Mouse (Mus musculus): Measurements from ENCODE around the gene Rps5. TPM values are rescaled to one million over a fixed set of nuclear protein-coding genes. Genes with fewer than 3 reads are reported as not detected.
"Not testable (repeated sequence)": the region's sequence is repeated elsewhere in the genome, so short reads cannot be mapped to it uniquely, and the experiment has no call there.

Gene Rps5
- polyA plus RNA-seq, 1 experiment from 2014 or later: 950 TPM

DNA sequence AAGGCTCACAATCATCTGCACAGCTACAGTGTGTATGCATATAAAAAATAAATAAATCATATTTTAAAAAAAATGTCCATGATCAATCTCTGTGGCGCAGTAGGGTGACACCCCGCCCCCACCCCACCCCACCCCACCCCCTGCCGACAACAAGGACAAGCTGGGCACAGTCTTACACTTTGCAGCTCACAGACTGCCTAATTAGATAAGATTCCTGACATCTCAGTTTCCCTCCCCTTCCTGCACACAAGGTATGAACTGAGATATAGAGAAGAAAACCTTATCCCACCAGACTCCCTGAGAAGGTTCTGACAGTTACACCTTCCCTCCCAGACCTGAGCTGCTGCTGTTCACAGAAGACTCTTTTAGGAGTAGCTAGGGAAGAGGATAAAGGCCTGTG lies 12.7 kb downstream of the Rps5 start:
- Histone ChIP-seq H3K36me3 (replicated peaks; ENCODE audit: control insufficient read depth, insufficient read depth, low read depth, low read length) (no peaks in the 10 kb centered on the region), H3K4me2 (ENCODE audit: low read depth, low read length) (no peak overlapping the region), H3K4me1 (ENCODE audit: control insufficient read depth, insufficient read depth, low read length) (no peaks in the 10 kb centered on the region), H3K9me3 (replicated peaks; ENCODE audit: control insufficient read depth, low read length) (no peaks in the 10 kb centered on the region), H3K9ac (replicated peaks; ENCODE audit: low read length) (no peak overlapping the region), H3K4me3 (ENCODE audit: low read depth, low read length) (no peak overlapping the region), H3K27me3 (ENCODE audit: control insufficient read depth, insufficient read depth, low read length) (no peaks in the 10 kb centered on the region), H3K27ac (replicated peaks; ENCODE audit: low read depth, low read length) (no peak overlapping the region)
- no peak for ATAC-seq (replicated peaks; ENCODE audit: insufficient number of reproducible peaks, low FRiP score, low TSS enrichment, low read depth)
- no peak for DNase-seq (ENCODE audit: low spot score)
- 76% methylated on average over 3 of the region's 3 CpGs for WGBS

DNA sequence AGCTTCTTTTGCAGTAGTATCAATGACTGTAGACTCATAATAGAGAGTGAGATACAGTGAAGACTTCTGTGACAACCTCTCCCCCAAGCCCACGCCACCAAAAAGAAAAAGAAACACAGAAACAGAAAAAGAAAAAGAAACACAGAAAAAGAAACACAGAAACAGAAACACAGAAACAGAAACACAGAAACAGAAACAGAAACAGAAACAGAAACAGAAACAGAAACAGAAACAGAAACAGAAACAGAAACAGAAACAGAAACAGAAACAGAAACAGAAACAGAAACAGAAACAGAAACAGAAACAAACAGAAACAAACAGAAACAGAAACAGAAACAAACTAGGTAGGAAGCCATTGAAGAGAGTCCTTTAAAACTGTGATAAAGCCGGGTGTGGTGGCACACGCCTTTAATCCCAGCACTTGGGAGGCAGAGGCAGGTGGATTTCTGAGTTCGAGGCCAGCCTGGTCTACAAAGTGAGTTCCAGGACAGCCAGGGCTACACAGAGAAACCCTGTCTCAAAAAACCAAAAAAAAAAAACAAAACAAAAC lies 15.2 kb downstream of the Rps5 start:
- not testable (repeated sequence) for ATAC-seq (replicated peaks; ENCODE audit: insufficient number of reproducible peaks, low FRiP score, low TSS enrichment, low read depth)
- 91% methylated on average over 3 of the region's 4 CpGs for WGBS

DNA sequence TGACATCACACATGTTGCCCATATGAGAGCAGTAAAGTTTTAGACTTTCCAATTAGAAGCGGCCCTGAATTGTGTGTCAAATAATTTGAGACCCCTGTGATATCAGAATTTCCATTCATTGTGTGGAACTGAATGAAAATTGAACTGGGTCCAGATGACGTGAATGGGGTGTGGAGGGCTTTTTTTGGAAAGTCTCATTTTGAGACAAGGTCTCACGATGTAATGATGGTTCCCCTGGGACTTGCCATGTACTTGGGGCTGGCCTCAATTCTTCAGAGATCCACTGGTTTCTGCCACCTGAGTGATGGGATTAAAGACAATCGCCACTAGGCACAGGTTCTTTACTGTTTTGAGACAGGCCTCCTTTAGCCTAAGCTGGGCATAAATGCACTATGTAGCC lies 18.5 kb downstream of the Rps5 start:
- H3K4me1 ChIP-seq (ENCODE audit: control insufficient read depth, insufficient read depth, low read length): no peaks in the 10 kb centered on the region
- no peak overlapping the region for H3K4me2 ChIP-seq (ENCODE audit: low read depth, low read length)
- H3K27ac ChIP-seq (replicated peaks; ENCODE audit: low read depth, low read length): no peak overlapping the region
- H3K9me3 ChIP-seq (replicated peaks; ENCODE audit: control insufficient read depth, low read length): no peaks in the 10 kb centered on the region
- no peak overlapping the region for H3K9ac ChIP-seq (replicated peaks; ENCODE audit: low read length)
- no peaks in the 10 kb centered on the region for H3K27me3 ChIP-seq (ENCODE audit: control insufficient read depth, insufficient read depth, low read length)
- ATAC-seq (replicated peaks; ENCODE audit: insufficient number of reproducible peaks, low FRiP score, low TSS enrichment, low read depth): no peak
- H3K36me3 ChIP-seq (replicated peaks; ENCODE audit: control insufficient read depth, insufficient read depth, low read depth, low read length): no peaks in the 10 kb centered on the region
- 85% methylated on average over 4 of the region's 4 CpGs for WGBS
- DNase-seq (ENCODE audit: low spot score): no peak
- no peak overlapping the region for H3K4me3 ChIP-seq (ENCODE audit: low read depth, low read length)

More for the DNA sequence above, 15.2 kb downstream of the Rps5 start:
- not testable (repeated sequence) for H3K9me3 ChIP-seq (replicated peaks; ENCODE audit: control insufficient read depth, low read length); H3K27ac ChIP-seq (replicated peaks; ENCODE audit: low read depth, low read length); H3K4me3 ChIP-seq (ENCODE audit: low read depth, low read length); H3K27me3 ChIP-seq (ENCODE audit: control insufficient read depth, insufficient read depth, low read length); H3K4me2 ChIP-seq (ENCODE audit: low read depth, low read length); H3K4me1 ChIP-seq (ENCODE audit: control insufficient read depth, insufficient read depth, low read length); DNase-seq (ENCODE audit: low spot score); H3K36me3 ChIP-seq (replicated peaks; ENCODE audit: control insufficient read depth, insufficient read depth, low read depth, low read length); H3K9ac ChIP-seq (replicated peaks; ENCODE audit: low read length)

DNA sequence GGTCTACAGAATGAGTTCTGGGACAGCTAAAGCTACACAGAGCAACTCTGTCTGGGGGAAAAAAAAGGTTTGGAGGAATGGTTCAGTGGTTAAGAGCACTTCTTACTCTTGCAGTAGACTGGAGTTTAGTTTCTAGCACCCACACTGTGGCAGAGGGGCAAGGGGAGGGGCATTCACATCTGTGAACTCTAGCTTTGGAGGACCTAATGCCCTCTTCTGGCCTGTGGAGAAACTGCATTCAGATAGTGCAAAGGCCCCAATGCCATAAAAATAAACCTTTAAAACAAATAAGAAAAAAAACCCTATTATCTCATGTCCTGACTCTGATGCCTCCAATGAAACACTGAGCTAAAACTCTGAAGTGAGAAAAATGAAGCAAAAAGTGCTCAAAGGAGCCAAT lies 21.4 kb downstream of the Rps5 start:
- H3K27ac ChIP-seq (replicated peaks; ENCODE audit: low read depth, low read length): no peak overlapping the region
- ATAC-seq (replicated peaks; ENCODE audit: insufficient number of reproducible peaks, low FRiP score, low TSS enrichment, low read depth): no peak
- H3K4me3 ChIP-seq (ENCODE audit: low read depth, low read length): no peak overlapping the region
- no peaks in the 10 kb centered on the region for H3K9me3 ChIP-seq (replicated peaks; ENCODE audit: control insufficient read depth, low read length)
- no peaks in the 10 kb centered on the region for H3K4me1 ChIP-seq (ENCODE audit: control insufficient read depth, insufficient read depth, low read length)
- H3K9ac ChIP-seq (replicated peaks; ENCODE audit: low read length): no peak overlapping the region
- DNase-seq (ENCODE audit: low spot score): peak; percentile 20
- H3K27me3 ChIP-seq (ENCODE audit: control insufficient read depth, insufficient read depth, low read length): no peaks in the 10 kb centered on the region
- H3K36me3 ChIP-seq (replicated peaks; ENCODE audit: control insufficient read depth, insufficient read depth, low read depth, low read length): no peaks in the 10 kb centered on the region
- no peak overlapping the region for H3K4me2 ChIP-seq (ENCODE audit: low read depth, low read length)

DNA sequence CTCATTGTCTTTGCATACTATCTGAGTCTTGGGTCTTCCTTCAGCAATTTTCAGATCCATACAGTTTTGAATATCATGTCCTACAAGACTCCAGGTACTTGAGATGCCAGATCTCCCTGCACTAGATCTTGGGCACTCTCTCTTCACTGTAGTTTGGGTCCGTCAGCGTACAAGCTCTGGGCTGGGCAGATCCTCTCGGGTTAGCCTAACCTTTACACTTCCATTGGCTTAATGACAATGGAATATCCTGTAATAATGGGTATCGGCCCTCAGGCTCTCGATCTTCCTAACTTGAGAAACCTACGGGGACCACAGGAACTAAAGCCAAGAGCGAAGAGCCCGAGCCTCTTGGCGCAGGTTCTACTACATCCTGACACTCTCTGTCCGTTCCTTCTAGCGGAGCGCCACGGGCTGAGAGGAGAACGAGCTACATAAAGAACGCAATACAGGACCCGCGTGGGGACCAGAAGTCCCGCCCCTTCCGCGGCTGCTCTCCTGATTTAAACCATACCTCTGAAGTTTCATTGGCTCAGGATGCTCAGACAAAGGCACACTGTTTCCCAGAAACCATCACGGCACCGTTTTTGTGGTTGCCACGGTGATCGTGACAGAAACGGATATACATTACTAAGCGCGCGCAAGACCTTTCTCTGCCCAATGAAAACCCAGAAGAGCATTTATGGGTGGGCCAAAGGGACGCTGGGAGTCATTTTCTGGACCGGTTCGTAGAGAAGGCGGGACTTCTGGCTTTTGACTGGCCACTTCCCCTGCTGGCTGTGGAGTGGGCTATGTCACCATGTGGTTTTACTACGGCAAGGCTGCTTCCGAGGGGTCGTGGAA lies 27.2 kb downstream of the Rps5 start:
- H3K27ac ChIP-seq (replicated peaks; ENCODE audit: low read depth, low read length): peak overlapping the region; percentile 63
- H3K27me3 ChIP-seq (ENCODE audit: control insufficient read depth, insufficient read depth, low read length): no peaks in the 10 kb centered on the region
- no peaks in the 10 kb centered on the region for H3K9me3 ChIP-seq (replicated peaks; ENCODE audit: control insufficient read depth, low read length)
- H3K4me1 ChIP-seq (ENCODE audit: control insufficient read depth, insufficient read depth, low read length): no peaks in the 10 kb centered on the region
- H3K4me2 ChIP-seq (ENCODE audit: low read depth, low read length): peak overlapping the region; percentile 66
- 8% methylated on average over 35 of the region's 35 CpGs for WGBS
- no peaks in the 10 kb centered on the region for H3K36me3 ChIP-seq (replicated peaks; ENCODE audit: control insufficient read depth, insufficient read depth, low read depth, low read length)
- ATAC-seq (replicated peaks; ENCODE audit: insufficient number of reproducible peaks, low FRiP score, low TSS enrichment, low read depth) (peak; percentile 97), DNase-seq (ENCODE audit: low spot score) (peak; percentile 99)
- H3K9ac ChIP-seq (replicated peaks; ENCODE audit: low read length): peak overlapping the region; percentile 67
- H3K4me3 ChIP-seq (ENCODE audit: low read depth, low read length): peak overlapping the region; percentile 38

DNA sequence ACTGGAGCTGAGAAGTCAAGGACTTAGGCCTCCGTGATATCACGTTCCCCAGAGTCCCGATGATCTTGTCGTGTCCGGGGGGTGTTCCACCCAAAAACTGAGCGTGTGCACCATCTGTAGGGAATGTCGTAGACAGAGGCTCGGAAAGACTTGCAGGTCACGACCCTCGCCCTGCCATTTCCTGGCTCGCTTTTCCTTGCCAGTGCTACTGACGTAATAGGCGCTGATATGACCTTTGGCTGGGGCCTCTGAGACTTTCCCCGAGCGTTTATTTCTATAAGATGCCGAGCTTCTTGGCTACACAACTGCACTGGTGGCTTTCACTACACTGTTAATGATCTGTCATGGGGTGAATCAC lies 27.8 kb downstream of the Rps5 start:
- WGBS: 7% methylated on average over 16 of the region's 16 CpGs
- no peaks in the 10 kb centered on the region for H3K4me1 ChIP-seq (ENCODE audit: control insufficient read depth, insufficient read depth, low read length)
- H3K27me3 ChIP-seq (ENCODE audit: control insufficient read depth, insufficient read depth, low read length): no peaks in the 10 kb centered on the region
- peak overlapping the region; percentile 67 for H3K9ac ChIP-seq (replicated peaks; ENCODE audit: low read length)
- no peaks in the 10 kb centered on the region for H3K36me3 ChIP-seq (replicated peaks; ENCODE audit: control insufficient read depth, insufficient read depth, low read depth, low read length)
- H3K27ac ChIP-seq (replicated peaks; ENCODE audit: low read depth, low read length): peak overlapping the region; percentile 63
- no peaks in the 10 kb centered on the region for H3K9me3 ChIP-seq (replicated peaks; ENCODE audit: control insufficient read depth, low read length)
- H3K4me3 ChIP-seq (ENCODE audit: low read depth, low read length): peak overlapping the region; percentile 38
- H3K4me2 ChIP-seq (ENCODE audit: low read depth, low read length): peak overlapping the region; percentile 66
- ATAC-seq (replicated peaks; ENCODE audit: insufficient number of reproducible peaks, low FRiP score, low TSS enrichment, low read depth) (no peak), DNase-seq (ENCODE audit: low spot score) (no peak)

DNA sequence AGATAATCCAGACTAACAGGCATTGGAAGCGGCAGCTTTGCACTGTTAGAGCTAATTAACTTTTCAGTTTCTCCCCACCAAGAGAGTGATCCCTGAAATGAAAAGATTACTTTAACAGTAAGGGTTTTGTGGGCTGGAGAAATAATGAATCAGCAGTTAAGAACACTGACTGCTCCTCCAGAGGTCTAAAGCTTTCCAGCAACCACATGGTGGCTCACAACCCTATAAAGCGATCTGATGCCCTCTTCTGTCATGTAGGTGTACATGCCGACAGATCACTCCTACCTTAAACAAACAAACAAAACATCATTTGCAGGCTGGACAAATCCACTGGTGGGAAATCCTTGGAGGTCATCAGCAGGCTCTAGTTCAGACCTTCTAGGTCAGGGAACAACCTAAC lies 32.8 kb downstream of the Rps5 start:
- WGBS: 64% methylated on average over 3 of the region's 3 CpGs
- no peak for ATAC-seq (replicated peaks; ENCODE audit: insufficient number of reproducible peaks, low FRiP score, low TSS enrichment, low read depth)

DNA sequence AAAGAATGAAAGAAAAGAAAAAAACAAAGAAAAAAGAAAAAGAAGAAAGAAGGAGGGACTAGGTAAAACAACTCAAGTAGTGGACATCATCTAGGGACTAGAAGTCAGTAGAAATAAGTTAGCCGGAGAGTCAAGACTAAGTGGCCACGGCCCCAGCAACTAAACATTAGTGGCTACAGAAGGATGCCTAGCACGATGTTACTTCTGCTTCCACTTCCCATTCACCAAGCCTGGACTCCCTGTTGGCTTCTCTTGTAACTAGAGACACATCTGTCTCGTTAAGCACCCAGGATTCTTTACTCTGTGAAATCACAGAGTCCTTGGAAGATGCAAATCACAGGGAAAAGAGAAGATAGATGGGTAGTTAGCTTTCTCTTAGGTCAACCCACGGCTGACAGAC lies 35.4 kb downstream of the Rps5 start:
- no peaks in the 10 kb centered on the region for H3K36me3 ChIP-seq (replicated peaks; ENCODE audit: control insufficient read depth, insufficient read depth, low read depth, low read length)
- no peak overlapping the region for H3K4me3 ChIP-seq (ENCODE audit: low read depth, low read length)
- DNase-seq (ENCODE audit: low spot score) (no peak), ATAC-seq (replicated peaks; ENCODE audit: insufficient number of reproducible peaks, low FRiP score, low TSS enrichment, low read depth) (no peak)
- H3K9me3 ChIP-seq (replicated peaks; ENCODE audit: control insufficient read depth, low read length): no peaks in the 10 kb centered on the region
- WGBS: 74% methylated on average over 5 of the region's 5 CpGs
- H3K27ac ChIP-seq (replicated peaks; ENCODE audit: low read depth, low read length): no peak overlapping the region
- no peaks in the 10 kb centered on the region for H3K27me3 ChIP-seq (ENCODE audit: control insufficient read depth, insufficient read depth, low read length)
- no peaks in the 10 kb centered on the region for H3K4me1 ChIP-seq (ENCODE audit: control insufficient read depth, insufficient read depth, low read length)
- no peak overlapping the region for H3K9ac ChIP-seq (replicated peaks; ENCODE audit: low read length)
- H3K4me2 ChIP-seq (ENCODE audit: low read depth, low read length): no peak overlapping the region

More for the DNA sequence above, 32.8 kb downstream of the Rps5 start:
- no peak for DNase-seq (ENCODE audit: low spot score)
- no peak overlapping the region for H3K4me2 ChIP-seq (ENCODE audit: low read depth, low read length)
- no peaks in the 10 kb centered on the region for H3K4me1 ChIP-seq (ENCODE audit: control insufficient read depth, insufficient read depth, low read length)
- H3K4me3 ChIP-seq (ENCODE audit: low read depth, low read length): no peak overlapping the region
- no peaks in the 10 kb centered on the region for H3K27me3 ChIP-seq (ENCODE audit: control insufficient read depth, insufficient read depth, low read length)
- no peaks in the 10 kb centered on the region for H3K36me3 ChIP-seq (replicated peaks; ENCODE audit: control insufficient read depth, insufficient read depth, low read depth, low read length)
- no peak overlapping the region for H3K9ac ChIP-seq (replicated peaks; ENCODE audit: low read length)
- no peaks in the 10 kb centered on the region for H3K9me3 ChIP-seq (replicated peaks; ENCODE audit: control insufficient read depth, low read length)
- no peak overlapping the region for H3K27ac ChIP-seq (replicated peaks; ENCODE audit: low read depth, low read length)
